Mouse (Mus musculus) neural tube, embryonic 15.5 days (tissue): ENCODE results near the gene Tpsb2. TPM values are rescaled to one million over a fixed set of nuclear protein-coding genes. Genes with fewer than 3 reads are reported as not detected.

Experiments
- ATAC-seq: fragments of 200-750 bp; cut with Nextera tagmentation; 2 replicates; pipeline ENCODE4 v1.8.0; 2017; ENCODE audit warnings: mild to moderate bottlenecking, moderate TSS enrichment, moderate library complexity; ENCODE audit not compliant: low FRiP score
- H3K27ac ChIP-seq: fragments of 300-500 bp; sonication (generic); replicated peaks from 2 replicates; pipeline ENCODE4 v1.5.1; 2015; ENCODE audit warnings: mild to moderate bottlenecking, inconsistent platforms
- H3K27me3 ChIP-seq: fragments of 300-500 bp; sonication (generic); replicated peaks from 2 replicates; pipeline ENCODE4 v1.6.1; 2015; ENCODE audit warnings: inconsistent platforms
- H3K36me3 ChIP-seq: fragments of 300-500 bp; sonication (generic); 2 replicates; pipeline ENCODE4 v1.6.1; 2015; ENCODE audit warnings: inconsistent platforms
- H3K4me1 ChIP-seq: fragments of 300-500 bp; sonication (generic); 2 replicates; pipeline ENCODE4 v1.6.1; 2015; ENCODE audit warnings: inconsistent platforms
- H3K4me2 ChIP-seq: fragments of 300-500 bp; sonication (generic); 2 replicates; pipeline ENCODE4 v1.6.1; 2015; ENCODE audit warnings: inconsistent platforms, mild to moderate bottlenecking, moderate library complexity
- H3K4me3 ChIP-seq: fragments of 300-500 bp; sonication (generic); replicated peaks from 2 replicates; pipeline ENCODE4 v1.5.1; 2015; ENCODE audit warnings: mild to moderate bottlenecking, inconsistent platforms
- H3K9ac ChIP-seq: fragments of 300-500 bp; sonication (generic); replicated peaks from 2 replicates; pipeline ENCODE4 v1.6.1; 2015; ENCODE audit warnings: mild to moderate bottlenecking, inconsistent platforms
- H3K9me3 ChIP-seq: fragments of 300-500 bp; sonication (generic); replicated peaks from 2 replicates; pipeline ENCODE4 v1.6.1; 2016; ENCODE audit warnings: inconsistent platforms
- WGBS: fragments of 180-500 bp; shearing (Covaris S2); methylation state at CpG from one replicate; pipeline ENCODE4 v1.1.7; 2015; ENCODE audit warnings: mixed read lengths; 5-methylcytosine and 5-hydroxymethylcytosine counted together
- polyA plus RNA-seq: library from polyadenylated mRNA; unstranded; fragments of >200 nt; fragmentation: Nextera tagmentation; extraction: Ambion mirVana; gene quantifications from 2 replicates; pipeline ENCODE4 v1.2.1, GENCODE M21; 2015

Tpsb2 gene
- 1.2 and 1.8 TPM in 2 replicates for polyA plus RNA-seq

DNA sequence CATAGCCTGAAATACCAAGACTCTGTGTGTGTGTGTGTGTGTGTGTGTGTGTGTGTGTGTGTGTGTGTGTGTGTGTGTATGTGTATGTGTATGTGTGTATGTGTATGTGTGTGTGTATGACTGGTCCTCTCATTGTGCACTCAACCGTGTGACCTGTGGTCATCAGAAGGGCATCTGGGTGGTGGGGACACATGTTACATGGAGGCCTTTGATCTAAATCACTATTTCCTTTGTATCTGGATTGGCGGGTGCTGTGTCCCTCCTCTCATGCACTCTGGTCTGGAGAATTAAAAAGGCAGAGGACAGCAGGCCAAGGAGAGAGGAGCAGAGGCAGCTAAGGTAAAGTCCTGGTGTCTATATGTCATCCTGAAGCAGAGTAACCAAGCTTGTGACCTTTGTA is at the start of gene Tpsb2:
Tpsb2 (plus strand) TSS at position 301 of the 400 bp plus-strand sequence.
- H3K27ac ChIP-seq = no peak within 1 kb of the TSS
- no peak for ATAC-seq
- H3K36me3 ChIP-seq = no peaks in the 10 kb centered on the region
- H3K4me1 ChIP-seq = no peaks in the 10 kb centered on the region
- no peaks in the 10 kb centered on the region for H3K27me3 ChIP-seq
- 75% methylated on average over 2 of the region's 2 CpGs for WGBS
- H3K9ac ChIP-seq = no peak within 1 kb of the TSS
- no peak within 1 kb of the TSS for H3K4me2 ChIP-seq
- no peak within 1 kb of the TSS for H3K4me3 ChIP-seq
- no peaks in the 10 kb centered on the region for H3K9me3 ChIP-seq

DNA sequence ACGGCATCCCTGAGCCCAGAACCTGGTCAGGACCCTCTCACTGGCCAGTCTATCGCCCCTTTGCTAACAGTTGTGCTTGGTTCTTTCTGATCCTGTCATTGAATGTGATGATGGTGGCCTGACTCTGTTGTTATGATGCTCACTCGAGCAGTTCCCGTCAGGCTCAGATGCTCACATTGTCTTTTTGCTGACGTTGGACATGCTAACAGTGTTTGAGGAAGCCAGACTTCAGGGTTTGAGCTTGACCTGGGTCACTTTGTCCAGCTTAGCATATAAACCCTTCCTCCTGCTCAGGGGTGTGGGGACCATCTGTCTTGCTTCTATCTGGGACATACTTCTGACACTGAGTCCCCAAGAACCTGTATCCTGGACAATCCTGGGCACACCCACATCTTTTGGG is 47.8 kb upstream of the Tpsb2 start, which contains the start of gene Prss29:
Prss29 (plus strand) TSS at position 301 of the 400 bp plus-strand sequence.
- WGBS = 84% methylated on average over 5 of the region's 5 CpGs
- no peaks in the 10 kb centered on the region for H3K36me3 ChIP-seq
- H3K4me3 ChIP-seq = no peak within 1 kb of the TSS

DNA sequence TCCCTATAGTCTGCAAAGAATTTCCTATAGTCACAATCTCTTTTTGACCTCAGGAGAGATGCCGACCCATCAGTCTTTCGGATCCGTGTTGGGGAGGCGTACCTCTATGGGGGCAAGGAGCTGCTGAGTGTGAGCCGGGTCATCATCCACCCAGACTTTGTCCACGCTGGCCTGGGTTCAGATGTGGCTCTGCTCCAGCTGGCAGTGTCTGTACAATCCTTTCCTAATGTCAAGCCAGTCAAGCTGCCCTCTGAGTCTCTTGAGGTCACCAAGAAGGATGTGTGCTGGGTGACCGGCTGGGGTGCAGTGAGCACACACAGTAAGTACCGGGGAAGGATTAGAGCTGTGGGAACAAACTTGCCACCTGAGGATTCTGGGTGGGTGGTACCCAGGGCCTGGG is 45.3 kb upstream of the Tpsb2 start:
- WGBS = 93% methylated on average over 8 of the region's 8 CpGs
- no peak overlapping the region for H3K27ac ChIP-seq
- H3K9me3 ChIP-seq = no peaks in the 10 kb centered on the region
- H3K36me3 ChIP-seq = no peaks in the 10 kb centered on the region
- peaks cover 2% of the 10 kb centered on the region; the same call in 1 of the 2 replicates for H3K27me3 ChIP-seq
- H3K4me1 ChIP-seq = no peaks in the 10 kb centered on the region
- no peak overlapping the region for H3K9ac ChIP-seq
- no peak overlapping the region for H3K4me2 ChIP-seq
- ATAC-seq = no peak
- H3K4me3 ChIP-seq = no peak overlapping the region

More for the DNA sequence above, 47.8 kb upstream of the Tpsb2 start, which contains the start of gene Prss29:
- Histone ChIP-seq H3K27me3 (peaks cover 2% of the 10 kb centered on the region; the same call in 1 of the 2 replicates), H3K27ac (no peak within 1 kb of the TSS), H3K9me3 (no peaks in the 10 kb centered on the region), H3K9ac (no peak within 1 kb of the TSS), H3K4me1 (no peaks in the 10 kb centered on the region), H3K4me2 (no peak within 1 kb of the TSS)
- no peak for ATAC-seq

DNA sequence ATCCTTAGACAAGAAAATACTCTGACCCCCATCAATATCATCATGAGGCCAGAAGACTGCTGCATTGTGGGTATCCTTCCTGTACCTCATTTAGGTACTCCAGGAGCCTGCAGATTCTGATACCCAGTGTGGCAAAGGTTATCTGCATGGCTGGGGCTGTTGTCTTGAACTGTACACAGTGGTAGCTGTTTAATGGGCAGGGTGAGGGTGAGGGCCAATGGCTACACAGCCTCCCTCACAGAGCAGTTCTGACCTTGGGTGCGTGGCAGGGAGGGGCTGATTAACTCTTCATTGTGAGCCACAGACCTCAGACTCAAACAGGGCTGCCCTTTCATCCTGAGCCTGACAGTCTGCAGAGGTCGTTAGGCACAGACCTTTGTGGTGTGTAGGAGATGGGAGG is 43.2 kb upstream of the Tpsb2 start:
- Histone ChIP-seq H3K4me1 (no peaks in the 10 kb centered on the region), H3K27me3 (peaks cover 2% of the 10 kb centered on the region; the same call in 1 of the 2 replicates), H3K27ac (no peak overlapping the region), H3K4me3 (no peak overlapping the region), H3K36me3 (no peaks in the 10 kb centered on the region), H3K9me3 (no peaks in the 10 kb centered on the region), H3K9ac (no peak overlapping the region), H3K4me2 (no peak overlapping the region)
- ATAC-seq = no peak
- 20% methylated on average over 2 of the region's 2 CpGs for WGBS

DNA sequence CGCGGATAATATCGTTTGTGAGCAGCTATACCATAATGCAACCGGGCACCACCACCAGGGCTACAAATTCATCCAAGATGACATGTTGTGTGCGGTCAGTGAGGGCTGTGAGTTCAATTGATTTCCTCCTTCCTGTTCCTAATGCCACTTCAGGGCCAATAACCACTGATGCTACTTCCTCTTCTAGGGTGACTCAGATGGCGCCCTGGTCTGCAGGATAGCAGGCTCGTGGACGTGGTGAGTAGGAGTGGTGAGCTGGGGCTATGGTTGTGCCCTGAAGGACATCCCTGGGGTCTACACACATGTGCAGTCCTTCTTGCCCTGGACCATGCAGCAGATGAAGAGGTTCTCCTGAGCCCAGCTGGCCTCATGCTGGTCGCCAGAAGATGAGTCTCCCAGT is 33.8 kb upstream of the Tpsb2 start:
- no peak overlapping the region for H3K4me2 ChIP-seq
- no peaks in the 10 kb centered on the region for H3K4me1 ChIP-seq
- ATAC-seq = no peak
- peaks cover 24% of the 10 kb centered on the region for H3K27me3 ChIP-seq
- no peak overlapping the region for H3K27ac ChIP-seq
- no peak overlapping the region for H3K4me3 ChIP-seq
- no peaks in the 10 kb centered on the region for H3K36me3 ChIP-seq
- WGBS = 78% methylated on average over 9 of the region's 9 CpGs
- no peaks in the 10 kb centered on the region for H3K9me3 ChIP-seq
- H3K9ac ChIP-seq = no peak overlapping the region

DNA sequence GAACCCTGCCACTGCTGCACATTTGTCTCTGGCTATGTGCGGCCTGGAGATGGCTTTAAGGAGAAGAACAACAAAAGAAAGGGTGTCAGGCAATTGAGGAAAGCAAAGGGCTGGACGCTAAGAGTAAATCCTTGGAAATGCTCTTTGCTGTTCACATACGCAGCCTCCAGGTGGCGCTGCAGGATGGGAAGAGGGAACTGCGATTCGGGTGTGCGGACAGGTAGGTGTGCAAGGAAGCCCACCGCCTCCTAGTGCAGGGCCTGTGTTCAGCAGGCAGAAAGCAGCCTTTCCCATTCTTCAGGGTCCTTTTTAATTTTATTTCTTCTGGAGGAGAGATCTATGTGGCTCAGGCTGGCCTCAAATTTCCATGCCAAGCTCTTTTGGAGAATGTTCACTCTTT is 32.2 kb upstream of the Tpsb2 start:
- H3K4me1 ChIP-seq = no peaks in the 10 kb centered on the region
- no peak overlapping the region for H3K9ac ChIP-seq
- no peaks in the 10 kb centered on the region for H3K36me3 ChIP-seq
- no peak overlapping the region for H3K4me3 ChIP-seq
- peaks cover 24% of the 10 kb centered on the region for H3K27me3 ChIP-seq
- no peaks in the 10 kb centered on the region for H3K9me3 ChIP-seq
- H3K4me2 ChIP-seq = no peak overlapping the region
- H3K27ac ChIP-seq = no peak overlapping the region
- 0% methylated on average over 8 of the region's 8 CpGs for WGBS
- no peak for ATAC-seq

DNA sequence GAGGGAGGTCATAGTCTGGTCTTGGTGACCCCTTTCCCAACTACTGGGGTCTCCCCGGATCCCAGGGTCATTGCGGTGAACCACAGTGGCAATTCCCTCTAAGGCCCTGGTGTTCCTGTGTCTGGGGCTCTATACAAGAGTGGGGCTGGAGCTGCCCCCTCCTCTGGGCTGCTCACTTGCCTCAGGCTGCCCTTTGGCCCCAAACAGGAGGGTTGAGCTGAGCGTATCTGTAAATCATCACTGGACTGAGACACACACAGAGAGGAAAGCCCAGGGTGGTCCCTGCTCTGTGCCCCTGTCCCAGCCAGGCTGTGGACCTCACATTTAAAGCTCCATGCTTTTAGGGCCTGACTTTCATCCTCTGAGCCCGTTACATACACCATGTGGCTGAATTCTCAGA is 27.9 kb upstream of the Tpsb2 start:
- 86% methylated on average over 4 of the region's 4 CpGs for WGBS
- no peak for ATAC-seq

DNA sequence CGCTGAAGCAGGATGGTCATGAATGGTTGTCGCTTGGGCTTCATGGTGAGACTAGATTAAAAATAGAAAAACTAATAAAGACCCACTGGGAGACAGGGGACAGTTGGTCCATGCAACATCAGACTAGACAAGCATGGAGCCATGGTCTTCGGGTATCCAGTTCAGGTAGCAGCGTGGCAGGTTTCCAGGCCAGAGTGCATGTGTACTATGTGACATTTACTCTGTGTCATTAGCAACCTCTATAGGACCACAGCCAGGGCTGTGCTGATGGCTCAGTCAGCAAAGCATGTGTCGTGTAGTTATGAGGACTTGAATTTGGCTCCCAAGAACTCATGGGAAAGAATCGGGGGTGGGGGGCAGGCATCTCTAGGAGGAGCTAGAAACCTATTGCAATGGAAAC is 26.1 kb upstream of the Tpsb2 start:
- Histone ChIP-seq H3K9ac (no peak overlapping the region), H3K9me3 (no peaks in the 10 kb centered on the region), H3K4me3 (no peak overlapping the region), H3K27ac (no peak overlapping the region), H3K36me3 (no peaks in the 10 kb centered on the region), H3K4me1 (no peaks in the 10 kb centered on the region), H3K4me2 (no peak overlapping the region), H3K27me3 (peaks cover 6% of the 10 kb centered on the region; the same call in 1 of the 2 replicates)
- ATAC-seq = no peak
- 88% methylated on average over 6 of the region's 6 CpGs for WGBS

More for the DNA sequence above, 27.9 kb upstream of the Tpsb2 start:
- Histone ChIP-seq H3K4me3 (no peak overlapping the region), H3K4me2 (no peak overlapping the region), H3K9ac (no peak overlapping the region), H3K9me3 (no peaks in the 10 kb centered on the region), H3K27ac (no peak overlapping the region), H3K4me1 (no peaks in the 10 kb centered on the region), H3K27me3 (peaks cover 13% of the 10 kb centered on the region), H3K36me3 (no peaks in the 10 kb centered on the region)

DNA sequence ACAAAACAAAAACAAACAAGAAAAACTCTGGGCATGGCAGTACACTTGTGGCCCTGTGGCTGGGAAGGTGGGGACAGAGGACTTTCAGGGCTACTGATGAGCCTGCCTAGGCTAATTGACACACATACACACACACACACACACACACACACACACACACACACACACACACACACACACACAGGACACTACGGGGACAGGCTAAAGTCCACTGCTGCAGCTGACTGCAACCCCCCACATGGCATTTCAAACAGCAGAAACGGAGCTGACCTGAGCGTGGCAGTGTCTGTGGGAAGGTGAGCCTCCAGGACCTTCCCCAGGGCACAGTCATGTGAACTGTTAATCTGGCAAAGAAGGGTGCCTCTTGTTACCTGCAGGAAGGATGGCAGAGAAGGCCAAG is 24.6 kb upstream of the Tpsb2 start:
- Histone ChIP-seq H3K27ac (no peak overlapping the region), H3K4me3 (no peak overlapping the region), H3K9me3 (no peaks in the 10 kb centered on the region), H3K36me3 (no peaks in the 10 kb centered on the region), H3K4me1 (no peaks in the 10 kb centered on the region), H3K27me3 (peaks cover 5% of the 10 kb centered on the region; the same call in 1 of the 2 replicates), H3K9ac (no peak overlapping the region), H3K4me2 (no peak overlapping the region)
- WGBS = 61% methylated on average over 3 of the region's 3 CpGs
- no peak for ATAC-seq

DNA sequence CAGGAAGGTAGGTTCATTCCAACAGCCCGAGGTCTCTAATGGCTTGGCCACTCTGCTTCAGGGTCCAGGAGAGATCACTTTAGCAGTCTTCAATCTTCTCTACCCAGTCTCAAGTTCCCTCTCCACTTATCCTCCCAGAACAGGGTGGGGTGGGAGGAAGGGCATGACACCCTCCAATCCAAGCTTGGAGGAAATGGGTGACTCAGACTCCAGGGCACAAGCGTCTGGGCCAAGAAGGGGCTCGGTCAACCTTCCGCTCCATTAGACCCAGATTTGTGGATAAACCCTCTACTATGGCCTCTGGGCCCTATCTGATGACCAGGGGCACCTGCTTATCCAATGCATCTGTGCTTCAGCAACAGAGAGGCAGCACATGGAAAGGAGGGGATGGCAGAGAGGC is 20.6 kb upstream of the Tpsb2 start, which contains the start of gene Tpsab1:
Tpsab1 (minus strand) TSS at position 101 of the 400 bp plus-strand sequence.
- no peak within 1 kb of the TSS for H3K4me2 ChIP-seq
- H3K27ac ChIP-seq = no peak within 1 kb of the TSS
- no peak for ATAC-seq
- H3K36me3 ChIP-seq = no peaks in the 10 kb centered on the region
- H3K9ac ChIP-seq = no peak within 1 kb of the TSS
- H3K4me1 ChIP-seq = no peaks in the 10 kb centered on the region
- WGBS = 91% methylated on average over 4 of the region's 4 CpGs
- H3K9me3 ChIP-seq = no peaks in the 10 kb centered on the region
- no peaks in the 10 kb centered on the region; the same call in 1 of the 2 replicates for H3K27me3 ChIP-seq
- no peak within 1 kb of the TSS for H3K4me3 ChIP-seq

DNA sequence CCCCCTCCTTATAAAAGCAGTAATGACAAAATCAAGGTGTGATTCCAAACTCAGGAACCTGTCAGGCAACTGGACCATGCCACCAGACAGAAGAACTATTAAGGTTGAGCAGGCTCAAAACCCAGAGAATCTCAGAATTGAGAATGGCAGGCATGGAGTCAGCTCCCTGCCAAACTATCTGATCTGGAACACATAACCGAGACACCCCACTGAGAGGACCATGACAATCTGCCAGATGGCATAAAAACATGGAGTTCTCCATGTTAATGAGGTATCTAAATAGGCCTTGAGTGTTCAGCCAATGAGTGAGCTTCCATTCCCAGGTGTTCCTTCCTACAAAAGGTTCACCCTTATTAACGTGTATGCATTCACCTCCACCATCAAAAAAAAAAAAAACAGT is 4.8 kb upstream of the Tpsb2 start:
- Histone ChIP-seq H3K4me2 (no peak overlapping the region), H3K4me3 (no peak overlapping the region), H3K4me1 (no peaks in the 10 kb centered on the region), H3K36me3 (no peaks in the 10 kb centered on the region), H3K9me3 (no peaks in the 10 kb centered on the region), H3K9ac (no peak overlapping the region), H3K27ac (no peak overlapping the region), H3K27me3 (0 out of 2 replicates have a peak, but pooled peaks cover 3% of the 10 kb centered on the region)
- 70% methylated on average over 2 of the region's 2 CpGs for WGBS
- no peak for ATAC-seq

DNA sequence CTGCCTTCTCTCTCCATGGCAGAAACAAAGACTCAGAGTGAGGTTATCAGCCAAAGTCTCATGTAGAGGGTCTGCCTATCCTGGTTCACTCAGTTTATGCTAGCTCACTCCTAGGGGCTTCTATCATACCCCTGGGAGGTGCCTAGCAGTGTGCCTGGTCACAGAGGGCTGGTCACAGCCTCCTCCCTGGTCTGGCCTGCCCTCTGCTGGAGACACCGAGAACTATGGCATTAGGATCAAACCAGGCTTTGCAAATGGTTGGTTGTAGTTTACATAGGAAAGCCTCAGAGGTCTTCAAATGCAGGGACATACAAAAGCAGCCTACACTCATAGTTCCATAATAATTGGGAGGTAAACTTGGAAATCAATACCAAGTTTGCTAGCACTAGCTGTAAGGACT is 2.4 kb upstream of the Tpsb2 start:
- H3K9me3 ChIP-seq = no peaks in the 10 kb centered on the region
- H3K27me3 ChIP-seq = no peaks in the 10 kb centered on the region
- H3K9ac ChIP-seq = no peak overlapping the region
- H3K4me1 ChIP-seq = no peaks in the 10 kb centered on the region
- H3K27ac ChIP-seq = no peak overlapping the region
- H3K4me3 ChIP-seq = no peak overlapping the region
- WGBS = 3% methylated on average over 1 of the region's 1 CpGs
- no peak for ATAC-seq
- H3K36me3 ChIP-seq = no peaks in the 10 kb centered on the region
- no peak overlapping the region for H3K4me2 ChIP-seq
